Mouse (Mus musculus) myocyte (in vitro differentiated cells): ENCODE measurements around the gene Fkbp8.

Source experiments
- E2F4 ChIP-seq: IDR thresholded peaks from one replicate; pipeline ENCODE4 v1.6.1; 2011; ENCODE audit warnings: mild to moderate bottlenecking, control low read depth, moderate library complexity; ENCODE audit not compliant: insufficient read depth
- MYOD1 ChIP-seq, 3 experiments: IDR thresholded peaks; one replicate each; pipeline ENCODE4 v1.6.1; 2011; ENCODE audit warnings: control low read depth in 2 of 3, low read depth in 2 of 3, mild to moderate bottlenecking in 2 of 3, moderate library complexity in 1 of 3; ENCODE audit not compliant: insufficient read length in 2 of 3, control insufficient read depth in 1 of 3
- POLR2A ChIP-seq: IDR thresholded peaks from one replicate; pipeline ENCODE4 v1.6.1; 2011; ENCODE audit warnings: low read depth, mild to moderate bottlenecking, control low read depth, moderate library complexity; ENCODE audit not compliant: insufficient read length
- POLR2AphosphoS2 ChIP-seq: IDR thresholded peaks from one replicate; pipeline ENCODE4 v1.6.1; 2011; ENCODE audit warnings: low read depth, control low read depth; ENCODE audit not compliant: insufficient read length
- TCF12 ChIP-seq: IDR thresholded peaks from one replicate; pipeline ENCODE4 v1.6.1; 2011; ENCODE audit warnings: mild to moderate bottlenecking, control low read depth; ENCODE audit not compliant: poor library complexity, insufficient read depth, severe bottlenecking
- TCF3 ChIP-seq: IDR thresholded peaks from one replicate; pipeline ENCODE4 v1.6.1; 2011; ENCODE audit warnings: low read depth, control low read depth; ENCODE audit not compliant: insufficient read length
- USF1 ChIP-seq: IDR thresholded peaks from one replicate; pipeline ENCODE4 v1.6.1; 2011; ENCODE audit warnings: low read depth, mild to moderate bottlenecking, control low read depth, moderate library complexity

GRCm38 (mm10) chr8:70564696-70565235 is 37.2 kb downstream of the Fkbp8 start:
- no peak for TF ChIP-seq POLR2AphosphoS2
- no peak for TF ChIP-seq MYOD1 (IDR thresholded peaks at IDR 0.05; ENCODE audit: control insufficient read depth in 1 of 3, insufficient read length in 2 of 3, low read depth in 2 of 3)
- TF ChIP-seq POLR2A, result no peak
- no peak for TF ChIP-seq TCF3
- no peak for TF ChIP-seq USF1
- TF ChIP-seq TCF12, result no peak
- no peak for TF ChIP-seq E2F4
